Mouse (Mus musculus) gastrocnemius, postnatal 25 days (tissue): ENCODE measurements around the gene Fibp. TPM values are rescaled to one million over a fixed set of nuclear protein-coding genes. Genes with fewer than 3 reads are reported as not detected.

Experiments
- DNase-seq: peaks from one replicate; pipeline ENCODE4 v3.0.0; 2022
- long read RNA-seq, 2 experiments: library from polyadenylated mRNA; stranded (forward); transcript quantifications; one replicate each; pipeline ENCODE4 v2.0.0; 2021
- total RNA-seq, 2 experiments: library from RNA; stranded (reverse); gene quantifications; 1 replicate in 1 of 2; 2 replicates in 1 of 2; pipeline ENCODE4 v1.2.3; 2021

The Fibp gene
- total RNA-seq: 10 to 100 TPM; 36.9 to 38.4 TPM
- long read RNA-seq, experiment 1, transcript Fibp-205 (10 exons, 1,209 nt): major isoform, 11 of 28 reads
- long read RNA-seq, experiment 1, partial matches to known transcripts: 14 of 28 reads
- long read RNA-seq, experiment 1, other reads (novel, unspliced or antisense): 1 of 28 reads
- long read RNA-seq, experiment 2, transcript Fibp-205 (10 exons, 1,209 nt): major isoform, 13 of 26 reads
- long read RNA-seq, experiment 2, partial matches to known transcripts: 9 of 26 reads
- long read RNA-seq, experiment 2, other reads (novel, unspliced or antisense): 1 of 26 reads

GRCm38 (mm10) chr19:5460465-5460911, at the start of gene Fibp:
TSS of gene Fibp (plus strand) at chr19:5460615.
- peak; percentile 81 for DNase-seq

DNA sequence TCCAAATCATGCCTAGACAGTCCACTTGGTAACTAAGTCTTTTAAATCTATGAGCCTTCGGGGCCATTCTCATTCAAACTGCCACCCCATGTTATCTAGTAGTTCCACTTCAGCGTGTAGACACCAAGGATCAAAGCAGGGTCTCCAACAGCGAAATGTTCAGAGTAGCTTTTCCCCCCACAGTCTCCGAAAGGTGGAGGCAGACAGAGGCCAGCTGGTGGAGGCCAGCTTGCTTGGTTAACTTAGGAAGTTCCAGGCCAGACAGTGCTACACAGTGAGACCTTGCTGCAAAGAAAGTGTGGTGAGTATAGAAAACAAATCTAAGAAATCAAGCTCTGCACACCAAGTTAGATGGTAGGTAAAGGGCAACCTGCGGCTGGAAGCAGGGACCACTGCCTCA, 49.8 kb upstream of the Fibp start:
- no peak for DNase-seq

GRCm38 (mm10) chr19:5411961-5412360, 48.5 kb upstream of the Fibp start:
- DNase-seq: peak; percentile 59

DNA sequence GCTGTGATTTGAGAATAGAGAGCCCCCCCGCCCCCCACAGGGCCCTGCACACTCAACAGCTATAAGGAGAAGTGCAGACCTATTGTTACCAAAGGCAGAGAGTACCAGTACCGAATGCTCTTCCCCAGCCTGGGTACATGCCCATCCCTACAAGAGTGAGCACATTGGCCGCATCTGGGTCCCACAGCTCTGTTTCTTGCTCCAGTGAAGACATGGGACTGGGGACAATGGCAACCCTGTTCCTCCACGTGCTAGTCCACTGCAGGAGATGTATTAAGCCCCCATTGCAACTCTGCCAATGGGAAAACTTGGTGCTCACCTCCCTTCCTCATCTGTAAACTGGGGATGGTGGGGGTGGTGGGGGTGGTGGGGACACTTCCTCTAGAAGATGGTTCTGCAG, 46.6 kb upstream of the Fibp start:
- no peak for DNase-seq

DNA sequence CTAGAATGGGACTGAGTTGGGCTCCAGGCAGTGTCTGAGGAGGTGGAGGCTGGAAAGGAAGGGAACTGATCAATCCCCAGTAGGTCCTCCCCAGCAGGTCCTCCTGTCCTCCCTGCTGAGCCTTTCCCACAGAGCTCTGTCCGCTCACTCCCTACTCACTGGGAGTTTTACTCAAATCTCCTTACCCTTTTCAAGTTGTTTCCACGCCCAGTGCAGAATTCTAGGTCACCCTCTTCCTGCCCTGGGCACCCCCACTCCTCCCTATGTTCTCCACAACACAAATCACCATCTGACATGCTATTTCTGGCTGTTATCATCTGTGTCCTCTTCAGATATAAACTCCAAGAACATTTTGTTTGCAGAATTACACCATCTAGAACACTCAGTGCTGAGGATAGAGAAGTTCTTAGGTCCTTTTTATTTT, 45.9 kb upstream of the Fibp start:
- DNase-seq: peak; percentile 62

DNA sequence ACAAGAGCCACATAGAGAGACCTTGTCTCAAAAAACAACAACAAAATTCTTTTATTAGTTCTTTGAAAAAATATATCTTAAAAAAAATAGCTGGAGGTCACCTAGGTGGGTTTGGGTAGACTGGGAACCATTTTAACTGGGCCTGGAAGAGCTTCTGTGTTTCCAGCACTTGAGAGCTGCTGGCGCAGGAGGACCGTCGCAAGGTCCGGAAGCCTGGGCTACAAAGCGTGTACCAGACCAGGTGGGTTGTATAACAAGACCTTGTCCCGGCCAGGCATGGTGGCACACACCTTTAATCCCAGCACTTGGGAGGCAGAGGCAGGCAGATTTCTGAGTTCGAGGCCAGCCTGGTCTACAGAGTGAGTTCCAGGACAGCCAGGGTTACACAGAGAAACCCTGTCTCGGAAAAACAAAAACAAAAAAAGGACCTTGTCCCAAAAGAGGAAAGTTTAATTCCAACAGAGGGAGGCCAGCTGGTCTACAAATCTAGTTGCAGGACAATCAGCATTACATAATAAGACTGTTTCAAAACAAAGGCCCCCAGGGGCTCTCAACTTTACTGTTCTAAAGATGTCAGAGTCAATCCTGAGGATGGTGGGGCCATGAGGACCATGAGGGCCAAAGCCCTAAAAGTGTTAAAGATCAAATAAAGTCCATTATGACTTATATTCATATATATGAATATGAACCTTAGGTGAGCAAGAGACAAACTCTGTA, 41.5 kb upstream of the Fibp start:
- DNase-seq: no peak

GRCm38 (mm10) chr19:5419630-5420029, 40.8 kb upstream of the Fibp start:
- no peak for DNase-seq

DNA sequence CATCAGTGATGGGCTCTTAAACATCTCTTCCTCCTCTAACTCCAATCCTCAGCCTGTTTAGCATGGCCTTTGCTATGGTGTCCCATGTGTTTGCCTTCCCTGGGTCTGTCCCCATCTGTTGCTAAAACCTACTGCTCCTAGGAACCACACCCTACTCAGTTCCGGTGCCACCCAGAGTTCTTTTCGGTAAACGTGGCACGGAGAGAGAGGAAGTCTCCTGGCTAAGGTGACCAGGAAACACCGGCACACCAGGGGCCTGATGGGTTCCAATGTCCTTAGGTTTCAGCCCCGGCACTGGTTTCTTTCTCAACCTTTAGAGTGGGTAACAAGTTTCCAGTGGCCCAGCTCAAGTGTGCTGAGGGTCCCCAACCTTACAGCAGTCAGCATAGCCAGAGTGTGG, 39.8 kb upstream of the Fibp start:
- no peak for DNase-seq

GRCm38 (mm10) chr19:5421784-5422183, 38.6 kb upstream of the Fibp start:
- DNase-seq: no peak

- DNase-seq: peak; percentile 53
Observed at GRCm38 (mm10) chr19:5422267-5422666, 38.1 kb upstream of the Fibp start.

DNA sequence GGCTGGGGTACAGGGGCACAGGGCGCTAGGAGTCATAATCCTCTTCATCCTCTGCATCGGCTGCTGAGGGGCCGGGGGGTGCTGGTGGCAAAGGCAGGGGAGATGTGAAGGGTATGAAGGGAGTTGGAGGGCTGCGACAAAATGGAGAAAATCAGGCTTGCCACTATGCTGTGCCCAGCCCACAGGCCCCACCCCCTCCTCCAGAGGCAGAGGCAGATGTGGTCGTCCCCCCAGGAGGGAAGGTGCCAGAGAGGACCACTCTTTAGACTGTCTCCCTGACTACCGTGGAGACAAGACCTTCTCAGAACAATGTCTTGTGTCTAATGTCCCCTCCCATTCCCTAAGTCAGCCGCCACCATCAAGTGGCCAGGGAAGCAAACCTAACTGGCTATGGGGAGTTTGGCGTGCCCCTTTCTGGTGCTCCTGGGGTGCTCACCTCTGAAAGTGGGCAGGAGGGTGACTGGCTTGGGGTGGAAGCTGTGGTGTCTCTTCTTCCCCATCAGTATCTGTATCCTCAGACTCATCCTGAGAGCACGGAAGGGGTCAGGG, 37.4 kb upstream of the Fibp start:
- DNase-seq: no peak

GRCm38 (mm10) chr19:5423561-5423960, 36.9 kb upstream of the Fibp start:
- no peak for DNase-seq

DNA sequence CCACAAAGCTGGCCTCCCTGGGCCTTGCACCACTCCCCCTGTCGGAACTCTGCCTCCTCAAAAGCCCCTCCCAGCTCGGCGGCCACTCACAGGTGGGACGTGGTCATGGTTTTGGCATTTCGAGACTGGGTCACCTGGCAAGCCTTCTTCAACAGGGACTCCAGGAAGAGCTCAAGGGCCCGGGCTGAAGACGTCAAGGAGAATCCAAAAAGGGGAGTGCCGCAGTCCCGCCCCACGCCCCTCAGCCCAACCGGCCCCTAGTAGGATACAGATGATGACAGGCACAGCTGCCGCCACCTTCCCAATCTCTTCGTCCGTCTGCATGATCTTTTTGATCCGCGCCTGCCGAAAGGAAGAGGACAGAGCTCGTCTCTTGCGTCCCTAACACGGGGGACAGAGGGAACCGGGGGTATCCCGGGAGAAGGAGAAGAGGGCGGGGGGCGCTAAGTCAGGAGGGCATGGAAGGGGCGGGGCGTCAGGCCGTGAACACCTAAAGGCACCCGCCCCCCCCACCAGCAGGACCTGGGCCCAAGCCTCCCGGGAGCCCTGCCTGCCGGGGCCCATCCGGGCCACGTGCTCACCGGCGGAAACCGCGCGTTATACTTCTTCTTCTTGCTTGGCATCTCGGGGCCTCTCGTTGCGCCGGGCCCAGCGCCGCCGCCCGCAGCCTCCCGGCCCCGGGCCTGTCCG, 36.2 kb upstream of the Fibp start:
- DNase-seq: peak; percentile 84

GRCm38 (mm10) chr19:5424782-5425741, 35.4 kb upstream of the Fibp start, which contains the start of the genes Drap1 and AI837181:
TSS of gene Drap1 (minus strand) at chr19:5424979.
TSS of gene AI837181 (plus strand) at chr19:5425144.
- peak; percentile 96 for DNase-seq

GRCm38 (mm10) chr19:5425906-5426565, 34.4 kb upstream of the Fibp start:
- DNase-seq: no peak

DNA sequence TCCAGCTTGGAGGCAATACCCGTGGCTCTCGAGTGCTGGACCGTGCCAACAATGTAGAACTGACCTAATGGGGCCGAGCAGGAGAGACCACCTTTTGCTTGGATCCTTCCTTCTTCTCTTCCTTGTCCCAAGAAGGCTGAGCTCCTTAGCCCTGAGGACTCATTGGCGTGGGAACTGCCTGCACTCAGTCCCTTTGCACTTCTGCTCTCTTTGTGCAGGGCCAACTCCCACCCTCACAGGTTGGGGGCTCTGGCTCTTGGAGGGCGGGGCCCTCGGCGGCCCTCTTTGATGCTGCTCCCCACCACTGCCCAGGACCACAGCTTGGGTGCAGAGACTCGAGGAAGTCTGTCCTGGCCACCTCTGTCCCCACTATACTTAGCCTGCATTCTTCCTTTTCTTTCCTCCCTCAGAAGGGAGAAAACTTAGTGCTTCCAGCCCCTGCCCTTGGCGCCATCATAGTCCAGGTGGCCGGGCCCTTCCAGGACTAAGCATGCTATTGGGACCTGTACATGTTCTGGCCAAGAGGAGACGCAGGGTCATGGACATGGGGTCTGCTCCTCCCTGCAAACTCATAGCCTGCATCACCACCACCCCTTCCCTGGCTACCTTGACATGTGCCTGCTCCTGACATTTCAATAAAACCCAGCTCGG, 33.6 kb upstream of the Fibp start:
- DNase-seq: no peak

GRCm38 (mm10) chr19:5428083-5428482, 32.3 kb upstream of the Fibp start:
- no peak for DNase-seq

GRCm38 (mm10) chr19:5429219-5429618, 31.2 kb upstream of the Fibp start:
- no peak for DNase-seq

DNA sequence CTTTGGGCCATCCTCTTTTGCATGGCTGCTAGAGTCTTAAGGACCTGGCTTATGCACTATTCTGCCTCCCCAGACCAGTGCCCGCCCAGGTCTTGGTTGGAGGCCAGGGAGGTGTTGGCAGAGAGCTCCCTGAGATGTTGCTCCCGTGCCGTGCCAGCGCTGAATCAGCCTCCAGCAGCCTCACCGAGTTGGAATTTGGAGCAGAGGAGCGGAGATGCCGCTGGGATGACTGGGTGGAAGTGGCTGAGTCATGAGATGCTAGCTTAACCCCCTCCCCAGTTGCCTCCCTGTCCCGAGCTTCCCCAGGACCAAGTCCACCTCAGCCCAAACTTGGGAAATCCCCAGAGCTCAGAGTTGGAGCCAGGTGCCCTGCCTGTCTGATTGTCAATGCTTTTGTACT, 30.6 kb upstream of the Fibp start:
- DNase-seq: peak; percentile 80

GRCm38 (mm10) chr19:5430408-5430807, 30.0 kb upstream of the Fibp start:
- no peak for DNase-seq
